Mouse (Mus musculus): ENCODE results near the gene Il2rg. TPM values are rescaled to one million over a fixed set of nuclear protein-coding genes. Genes with fewer than 3 reads are reported as not detected.

Il2rg gene
- polyA plus RNA-seq, 1 experiment, result 21.4 TPM

GRCm38 (mm10) chrX:101260441-101261325 lies 7.4 kb downstream of the Il2rg start:
- H3K27me3 ChIP-seq (replicated peaks; ENCODE audit: control insufficient read depth, insufficient read depth, low read length), result no peaks in the 10 kb centered on the region
- TF ChIP-seq CTCF (conservative IDR thresholded peaks at IDR 0.05; ENCODE audit: insufficient read depth, insufficient read length, low read depth, low read length) (no peak), POLR2A (IDR thresholded peaks at IDR 0.05; ENCODE audit: low read depth, low read length) (no peak)
- WGBS, result 46% methylated on average over 13 of the region's 13 CpGs
- no peak overlapping the region for H3K27ac ChIP-seq (ENCODE audit: insufficient read depth, low read depth, low read length)
- no peaks in the 10 kb centered on the region; the same call in 1 of the 2 replicates for H3K4me1 ChIP-seq (ENCODE audit: control insufficient read depth, insufficient read depth, low read length)
- no peak overlapping the region for H3K4me3 ChIP-seq (ENCODE audit: insufficient read depth, low read depth, low read length)
- DNase-seq, result no peak
- H3K36me3 ChIP-seq (ENCODE audit: control insufficient read depth, insufficient read depth, low read length), result no peaks in the 10 kb centered on the region

GRCm38 (mm10) chrX:101256603-101257002 lies 11.5 kb downstream of the Il2rg start:
- no peak for DNase-seq
- peaks cover 2% of the 10 kb centered on the region; the same call in 1 of the 2 replicates for H3K4me1 ChIP-seq (ENCODE audit: control insufficient read depth, insufficient read depth, low read length)
- WGBS, result 88% methylated on average over 13 of the region's 13 CpGs
- no peaks in the 10 kb centered on the region for H3K27me3 ChIP-seq (replicated peaks; ENCODE audit: control insufficient read depth, insufficient read depth, low read length)
- H3K36me3 ChIP-seq (ENCODE audit: control insufficient read depth, insufficient read depth, low read length), result no peaks in the 10 kb centered on the region
- TF ChIP-seq CTCF (conservative IDR thresholded peaks at IDR 0.05; ENCODE audit: insufficient read depth, insufficient read length, low read depth, low read length) (no peak), POLR2A (IDR thresholded peaks at IDR 0.05; ENCODE audit: low read depth, low read length) (no peak)
- no peak overlapping the region for H3K27ac ChIP-seq (ENCODE audit: insufficient read depth, low read depth, low read length)
- H3K4me3 ChIP-seq (ENCODE audit: insufficient read depth, low read depth, low read length), result no peak overlapping the region

GRCm38 (mm10) chrX:101254740-101255139 lies 13.3 kb downstream of the Il2rg start:
- Histone ChIP-seq H3K4me3 (ENCODE audit: insufficient read depth, low read depth, low read length) (peak overlapping the region; percentile 89), H3K27me3 (replicated peaks; ENCODE audit: control insufficient read depth, insufficient read depth, low read length) (no peaks in the 10 kb centered on the region), H3K27ac (ENCODE audit: insufficient read depth, low read depth, low read length) (no peak overlapping the region), H3K36me3 (ENCODE audit: control insufficient read depth, insufficient read depth, low read length) (no peaks in the 10 kb centered on the region), H3K4me1 (ENCODE audit: control insufficient read depth, insufficient read depth, low read length) (peaks cover 2% of the 10 kb centered on the region; the same call in 1 of the 2 replicates)
- WGBS, result 0% methylated on average over 26 of the region's 26 CpGs
- no peak for DNase-seq
- TF ChIP-seq CTCF (conservative IDR thresholded peaks at IDR 0.05; ENCODE audit: insufficient read depth, insufficient read length, low read depth, low read length) (no peak), POLR2A (IDR thresholded peaks at IDR 0.05; ENCODE audit: low read depth, low read length) (no peak)

GRCm38 (mm10) chrX:101253952-101254729 lies 13.9 kb downstream of the Il2rg start, which contains the start of gene Foxo4:
Foxo4 (plus strand) TSS chrX:101254528.
- peak; percentile 94 for DNase-seq
- peaks cover 2% of the 10 kb centered on the region; the same call in 1 of the 2 replicates for H3K4me1 ChIP-seq (ENCODE audit: control insufficient read depth, insufficient read depth, low read length)
- H3K36me3 ChIP-seq (ENCODE audit: control insufficient read depth, insufficient read depth, low read length), result no peaks in the 10 kb centered on the region
- H3K4me3 ChIP-seq (ENCODE audit: insufficient read depth, low read depth, low read length), result peak within 1 kb of the TSS; percentile 89
- peak within 1 kb of the TSS; percentile 78 for H3K27ac ChIP-seq (ENCODE audit: insufficient read depth, low read depth, low read length)
- under 1% methylated on average over 44 of the region's 47 CpGs for WGBS
- no peaks in the 10 kb centered on the region for H3K27me3 ChIP-seq (replicated peaks; ENCODE audit: control insufficient read depth, insufficient read depth, low read length)
- TF ChIP-seq CTCF (conservative IDR thresholded peaks at IDR 0.05; ENCODE audit: insufficient read depth, insufficient read length, low read depth, low read length) (no peak), POLR2A (IDR thresholded peaks at IDR 0.05; ENCODE audit: low read depth, low read length) (no peak)

GRCm38 (mm10) chrX:101245011-101245410 lies 23.0 kb downstream of the Il2rg start:
- no peak for TF ChIP-seq CTCF (conservative IDR thresholded peaks at IDR 0.05; ENCODE audit: insufficient read depth, insufficient read length, low read depth, low read length)
- no peak for TF ChIP-seq POLR2A (IDR thresholded peaks at IDR 0.05; ENCODE audit: low read depth, low read length)
- DNase-seq, result peak; percentile 2
- 17% methylated on average over 1 of the region's 1 CpGs for WGBS
- no peaks in the 10 kb centered on the region for H3K4me1 ChIP-seq (ENCODE audit: control insufficient read depth, insufficient read depth, low read length)
- H3K27me3 ChIP-seq (replicated peaks; ENCODE audit: control insufficient read depth, insufficient read depth, low read length), result no peaks in the 10 kb centered on the region
- H3K27ac ChIP-seq (ENCODE audit: insufficient read depth, low read depth, low read length), result no peak overlapping the region
- H3K36me3 ChIP-seq (ENCODE audit: control insufficient read depth, insufficient read depth, low read length), result no peaks in the 10 kb centered on the region
- H3K4me3 ChIP-seq (ENCODE audit: insufficient read depth, low read depth, low read length), result no peak overlapping the region

GRCm38 (mm10) chrX:101222796-101223162 lies 45.3 kb downstream of the Il2rg start:
- Histone ChIP-seq H3K27ac (ENCODE audit: insufficient read depth, low read depth, low read length) (no peak overlapping the region), H3K36me3 (ENCODE audit: control insufficient read depth, insufficient read depth, low read length) (no peaks in the 10 kb centered on the region), H3K4me1 (ENCODE audit: control insufficient read depth, insufficient read depth, low read length) (no peaks in the 10 kb centered on the region), H3K4me3 (ENCODE audit: insufficient read depth, low read depth, low read length) (peak overlapping the region; percentile 45), H3K27me3 (replicated peaks; ENCODE audit: control insufficient read depth, insufficient read depth, low read length) (no peaks in the 10 kb centered on the region)
- no peak for DNase-seq
- TF ChIP-seq CTCF (conservative IDR thresholded peaks at IDR 0.05; ENCODE audit: insufficient read depth, insufficient read length, low read depth, low read length) (no peak), POLR2A (IDR thresholded peaks at IDR 0.05; ENCODE audit: low read depth, low read length) (no peak)
- 12% methylated on average over 7 of the region's 7 CpGs for WGBS

Data from kidney, adult 2 months (tissue).